Mouse (Mus musculus) thymus, postnatal 4 days (tissue): ENCODE measurements around the gene Spata16.

Experiments used
- DNase-seq: peaks from one replicate; pipeline ENCODE4 v3.0.0; 2021

The Spata16 gene

GRCm38 (mm10) chr3:26834178-26835050 is 197.0 kb downstream of the Spata16 start:
- DNase-seq: no peak

GRCm38 (mm10) chr3:26835051-26835755 is 197.8 kb downstream of the Spata16 start:
- no peak for DNase-seq

GRCm38 (mm10) chr3:26845041-26845440 is 207.6 kb downstream of the Spata16 start:
- no peak for DNase-seq

- no peak for DNase-seq
These were observed 210.5 kb downstream of the Spata16 start for GRCm38 (mm10) chr3:26847935-26848334.

GRCm38 (mm10) chr3:26850207-26850606 is 212.8 kb downstream of the Spata16 start:
- no peak for DNase-seq

GRCm38 (mm10) chr3:26850691-26851563 is 213.5 kb downstream of the Spata16 start:
- DNase-seq: no peak

- no peak for DNase-seq
These were observed 216.1 kb downstream of the Spata16 start for GRCm38 (mm10) chr3:26853557-26853956.

- no peak for DNase-seq
These were observed 237.3 kb downstream of the Spata16 start for GRCm38 (mm10) chr3:26874706-26875105.

- no peak for DNase-seq
These were observed 239.9 kb downstream of the Spata16 start for GRCm38 (mm10) chr3:26877291-26877690.

- no peak for DNase-seq
These were observed 279.2 kb downstream of the Spata16 start for GRCm38 (mm10) chr3:26916607-26917006.

- no peak for DNase-seq
These were observed 283.6 kb downstream of the Spata16 start for GRCm38 (mm10) chr3:26920986-26921385.

- DNase-seq: no peak
These were observed 284.2 kb downstream of the Spata16 start for GRCm38 (mm10) chr3:26921576-26921975.

GRCm38 (mm10) chr3:26923391-26923790 is 286.0 kb downstream of the Spata16 start:
- DNase-seq: no peak

- DNase-seq: no peak
These were observed 286.8 kb downstream of the Spata16 start for GRCm38 (mm10) chr3:26924212-26924611.

- no peak for DNase-seq
These were observed 295.7 kb downstream of the Spata16 start for GRCm38 (mm10) chr3:26933079-26933478.

- no peak for DNase-seq
These were observed 299.6 kb downstream of the Spata16 start for GRCm38 (mm10) chr3:26936897-26937590.

GRCm38 (mm10) chr3:26966776-26967175 is 329.4 kb downstream of the Spata16 start:
- no peak for DNase-seq

GRCm38 (mm10) chr3:26968852-26969513 is 331.6 kb downstream of the Spata16 start:
- DNase-seq: no peak

- no peak for DNase-seq
These were observed 333.1 kb downstream of the Spata16 start for GRCm38 (mm10) chr3:26970529-26970928.

GRCm38 (mm10) chr3:26971276-26971675 is 333.9 kb downstream of the Spata16 start:
- no peak for DNase-seq

GRCm38 (mm10) chr3:26972105-26972504 is 334.7 kb downstream of the Spata16 start:
- DNase-seq: no peak

GRCm38 (mm10) chr3:26979603-26980002 is 342.2 kb downstream of the Spata16 start:
- no peak for DNase-seq
